Mouse (Mus musculus): Measurements from ENCODE around the gene Fgfr2. TPM values are rescaled to one million over a fixed set of nuclear protein-coding genes. Genes with fewer than 3 reads are reported as not detected.

Fgfr2 gene
- polyA plus RNA-seq, 1 experiment, result 0.17 TPM

DNA sequence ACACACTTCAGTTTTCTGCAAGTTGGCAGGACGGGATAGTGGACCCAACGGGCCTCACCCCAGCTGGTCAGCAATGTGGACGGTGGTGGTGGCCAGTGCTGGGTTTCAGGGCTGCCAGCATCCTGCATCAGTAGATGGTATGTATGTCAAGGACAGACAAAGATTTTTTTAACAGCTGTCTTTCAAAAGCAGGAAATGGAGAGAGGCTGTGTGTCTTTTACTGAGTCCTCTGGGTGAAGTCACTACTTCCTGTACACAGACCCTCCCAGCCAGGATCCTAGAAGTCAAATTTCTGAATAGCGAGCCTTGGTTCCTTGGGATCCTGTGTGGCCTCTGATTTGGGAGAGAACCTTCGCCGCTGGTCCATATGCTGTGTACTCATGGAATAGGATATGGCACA, 2832.0 kb downstream of the Fgfr2 start:
- TF ChIP-seq USF1 (IDR thresholded peaks at IDR 0.05; ENCODE audit: low read depth), result no peak
- no peak for TF ChIP-seq POLR2AphosphoS2 (IDR thresholded peaks at IDR 0.05; ENCODE audit: insufficient read length, low read depth)
- no peak for TF ChIP-seq E2F4 (IDR thresholded peaks at IDR 0.05; ENCODE audit: insufficient read depth)
- TF ChIP-seq REST (IDR thresholded peaks at IDR 0.05; ENCODE audit: insufficient read depth, insufficient read length), result no peak
- TF ChIP-seq CEBPB (IDR thresholded peaks at IDR 0.05; ENCODE audit: insufficient read depth, poor library complexity, severe bottlenecking), result no peak
- TF ChIP-seq MAX (IDR thresholded peaks at IDR 0.05; ENCODE audit: low read depth), result no peak
- TF ChIP-seq TCF12 (IDR thresholded peaks at IDR 0.05; ENCODE audit: insufficient read depth, poor library complexity, severe bottlenecking), result no peak
- no peak for TF ChIP-seq MYOG (IDR thresholded peaks at IDR 0.05; ENCODE audit: control insufficient read depth in 1 of 3, insufficient read depth in 1 of 3, insufficient read length in 2 of 3, low read depth in 2 of 3)
- no peak for TF ChIP-seq MYOD1 (IDR thresholded peaks at IDR 0.05; ENCODE audit: control insufficient read depth in 1 of 3, insufficient read length in 2 of 3, low read depth in 2 of 3)
- no peak for TF ChIP-seq POLR2A (IDR thresholded peaks at IDR 0.05; ENCODE audit: insufficient read length, low read depth)
- no peak for TF ChIP-seq SRF (IDR thresholded peaks at IDR 0.05; ENCODE audit: control insufficient read depth, insufficient read length, low read depth)
- TF ChIP-seq TCF3 (IDR thresholded peaks at IDR 0.05; ENCODE audit: insufficient read length, low read depth), result no peak
- Histone ChIP-seq H3K4me2 (ENCODE audit: low read depth) (no peak overlapping the region), H3K79me2 (ENCODE audit: control insufficient read depth, insufficient read depth) (no peaks in the 10 kb centered on the region), H3K27me3 (ENCODE audit: control insufficient read depth, insufficient read depth, insufficient read length) (peaks cover 30% of the 10 kb centered on the region), H3ac (ENCODE audit: control insufficient read depth, insufficient read length) (no peak overlapping the region), H3K36me3 (ENCODE audit: control insufficient read depth, insufficient read depth) (no peaks in the 10 kb centered on the region), H3K4me3 (no peak overlapping the region)

GRCm38 (mm10) chr7:130289428-130289790, 2833.7 kb downstream of the Fgfr2 start:
- H3K4me3 ChIP-seq, result no peak overlapping the region
- no peak for TF ChIP-seq MYOG (IDR thresholded peaks at IDR 0.05; ENCODE audit: control insufficient read depth in 1 of 3, insufficient read depth in 1 of 3, insufficient read length in 2 of 3, low read depth in 2 of 3)
- TF ChIP-seq CEBPB (IDR thresholded peaks at IDR 0.05; ENCODE audit: insufficient read depth, poor library complexity, severe bottlenecking), result no peak
- no peak for TF ChIP-seq POLR2A (IDR thresholded peaks at IDR 0.05; ENCODE audit: insufficient read length, low read depth)
- no peak for TF ChIP-seq TCF12 (IDR thresholded peaks at IDR 0.05; ENCODE audit: insufficient read depth, poor library complexity, severe bottlenecking)
- TF ChIP-seq TCF3 (IDR thresholded peaks at IDR 0.05; ENCODE audit: insufficient read length, low read depth), result no peak
- TF ChIP-seq E2F4 (IDR thresholded peaks at IDR 0.05; ENCODE audit: insufficient read depth), result no peak
- TF ChIP-seq POLR2AphosphoS2 (IDR thresholded peaks at IDR 0.05; ENCODE audit: insufficient read length, low read depth), result no peak
- TF ChIP-seq USF1 (IDR thresholded peaks at IDR 0.05; ENCODE audit: low read depth), result no peak
- no peak for TF ChIP-seq MYOD1 (IDR thresholded peaks at IDR 0.05; ENCODE audit: control insufficient read depth in 1 of 3, insufficient read length in 2 of 3, low read depth in 2 of 3)
- TF ChIP-seq MAX (IDR thresholded peaks at IDR 0.05; ENCODE audit: low read depth), result no peak
- no peak for TF ChIP-seq REST (IDR thresholded peaks at IDR 0.05; ENCODE audit: insufficient read depth, insufficient read length)
- TF ChIP-seq SRF (IDR thresholded peaks at IDR 0.05; ENCODE audit: control insufficient read depth, insufficient read length, low read depth), result no peak
- H3K79me2 ChIP-seq (ENCODE audit: control insufficient read depth, insufficient read depth), result no peaks in the 10 kb centered on the region
- H3K4me2 ChIP-seq (ENCODE audit: low read depth), result no peak overlapping the region
- no peaks in the 10 kb centered on the region for H3K36me3 ChIP-seq (ENCODE audit: control insufficient read depth, insufficient read depth)
- peaks cover 32% of the 10 kb centered on the region for H3K27me3 ChIP-seq (ENCODE audit: control insufficient read depth, insufficient read depth, insufficient read length)
- H3ac ChIP-seq (ENCODE audit: control insufficient read depth, insufficient read length), result no peak overlapping the region

DNA sequence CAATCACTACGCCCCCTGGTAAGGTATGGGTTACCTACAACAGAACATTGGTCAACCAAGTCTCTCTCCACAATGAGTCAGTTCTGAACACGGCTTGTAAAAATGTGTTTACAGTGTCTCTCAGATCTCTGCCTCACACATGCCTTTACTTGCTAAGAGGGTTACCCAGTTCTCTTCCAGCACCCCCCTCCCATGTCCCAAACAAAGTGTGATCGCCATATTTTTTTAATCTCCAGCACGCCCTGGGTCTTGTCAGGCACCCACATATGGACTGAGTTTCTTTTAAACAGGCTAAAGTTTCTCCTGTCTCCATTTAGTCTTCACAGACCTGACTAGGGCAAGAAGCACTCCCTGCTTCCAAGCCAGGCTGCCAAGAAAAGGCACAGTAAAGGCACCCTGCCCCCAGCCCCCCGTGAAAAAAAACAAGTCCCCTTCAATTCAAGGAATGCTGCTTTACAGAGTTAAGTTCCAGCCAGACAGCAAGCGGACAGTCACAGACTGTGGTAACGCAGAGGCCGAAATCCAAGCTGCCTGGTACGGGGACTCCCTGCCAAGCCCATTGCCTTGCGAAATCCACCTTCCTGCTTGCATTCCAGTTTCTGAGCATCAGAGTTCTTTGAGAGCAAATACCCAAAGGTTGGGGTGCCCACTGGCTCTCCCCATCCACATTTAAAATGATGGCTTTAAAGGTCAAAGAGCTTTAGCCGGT, 2834.3 kb downstream of the Fgfr2 start:
- H3ac ChIP-seq (ENCODE audit: control insufficient read depth, insufficient read length), result no peak overlapping the region
- no peak overlapping the region for H3K4me2 ChIP-seq (ENCODE audit: low read depth)
- peaks cover 37% of the 10 kb centered on the region for H3K27me3 ChIP-seq (ENCODE audit: control insufficient read depth, insufficient read depth, insufficient read length)
- TF ChIP-seq SRF (IDR thresholded peaks at IDR 0.05; ENCODE audit: control insufficient read depth, insufficient read length, low read depth) (no peak), POLR2AphosphoS2 (IDR thresholded peaks at IDR 0.05; ENCODE audit: insufficient read length, low read depth) (no peak), E2F4 (IDR thresholded peaks at IDR 0.05; ENCODE audit: insufficient read depth) (no peak), CEBPB (IDR thresholded peaks at IDR 0.05; ENCODE audit: insufficient read depth, poor library complexity, severe bottlenecking) (no peak), MAX (IDR thresholded peaks at IDR 0.05; ENCODE audit: low read depth) (no peak), MYOD1 (IDR thresholded peaks at IDR 0.05; ENCODE audit: control insufficient read depth in 1 of 3, insufficient read length in 2 of 3, low read depth in 2 of 3) (no peak), POLR2A (IDR thresholded peaks at IDR 0.05; ENCODE audit: insufficient read length, low read depth) (no peak), MYOG (IDR thresholded peaks at IDR 0.05; ENCODE audit: control insufficient read depth in 1 of 3, insufficient read depth in 1 of 3, insufficient read length in 2 of 3, low read depth in 2 of 3) (no peak), REST (IDR thresholded peaks at IDR 0.05; ENCODE audit: insufficient read depth, insufficient read length) (no peak), USF1 (IDR thresholded peaks at IDR 0.05; ENCODE audit: low read depth) (no peak), TCF3 (IDR thresholded peaks at IDR 0.05; ENCODE audit: insufficient read length, low read depth) (no peak), TCF12 (IDR thresholded peaks at IDR 0.05; ENCODE audit: insufficient read depth, poor library complexity, severe bottlenecking) (no peak)
- H3K79me2 ChIP-seq (ENCODE audit: control insufficient read depth, insufficient read depth), result no peaks in the 10 kb centered on the region
- no peak overlapping the region for H3K4me3 ChIP-seq
- H3K36me3 ChIP-seq (ENCODE audit: control insufficient read depth, insufficient read depth), result no peaks in the 10 kb centered on the region

DNA sequence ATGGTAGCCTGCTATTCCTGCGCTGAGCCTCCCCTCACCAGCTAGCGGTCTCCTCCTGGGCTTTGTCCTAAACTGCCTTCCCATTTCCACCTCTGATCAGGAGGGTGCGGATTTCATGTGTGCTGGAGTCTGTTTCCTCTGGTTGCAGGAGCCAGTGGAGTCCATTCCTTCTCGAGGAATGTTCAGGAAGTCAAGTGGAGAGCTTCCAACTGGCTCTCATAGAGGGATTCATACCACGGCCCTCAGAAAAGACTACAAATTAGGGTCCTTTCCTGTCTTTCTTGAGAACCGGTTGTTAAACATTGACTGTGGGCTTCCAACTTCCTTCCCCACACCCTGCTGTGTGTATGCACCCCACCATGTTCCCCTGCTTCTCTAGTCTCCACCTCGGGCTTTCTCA, 2834.9 kb downstream of the Fgfr2 start:
- H3K36me3 ChIP-seq (ENCODE audit: control insufficient read depth, insufficient read depth), result no peaks in the 10 kb centered on the region
- H3K79me2 ChIP-seq (ENCODE audit: control insufficient read depth, insufficient read depth), result no peaks in the 10 kb centered on the region
- no peak overlapping the region for H3K4me2 ChIP-seq (ENCODE audit: low read depth)
- TF ChIP-seq REST (IDR thresholded peaks at IDR 0.05; ENCODE audit: insufficient read depth, insufficient read length) (no peak), MYOG (IDR thresholded peaks at IDR 0.05; ENCODE audit: control insufficient read depth in 1 of 3, insufficient read depth in 1 of 3, insufficient read length in 2 of 3, low read depth in 2 of 3) (no peak), POLR2A (IDR thresholded peaks at IDR 0.05; ENCODE audit: insufficient read length, low read depth) (no peak), MYOD1 (IDR thresholded peaks at IDR 0.05; ENCODE audit: control insufficient read depth in 1 of 3, insufficient read length in 2 of 3, low read depth in 2 of 3) (no peak), TCF3 (IDR thresholded peaks at IDR 0.05; ENCODE audit: insufficient read length, low read depth) (no peak), E2F4 (IDR thresholded peaks at IDR 0.05; ENCODE audit: insufficient read depth) (no peak), CEBPB (IDR thresholded peaks at IDR 0.05; ENCODE audit: insufficient read depth, poor library complexity, severe bottlenecking) (no peak), SRF (IDR thresholded peaks at IDR 0.05; ENCODE audit: control insufficient read depth, insufficient read length, low read depth) (no peak), TCF12 (IDR thresholded peaks at IDR 0.05; ENCODE audit: insufficient read depth, poor library complexity, severe bottlenecking) (no peak), POLR2AphosphoS2 (IDR thresholded peaks at IDR 0.05; ENCODE audit: insufficient read length, low read depth) (no peak), USF1 (IDR thresholded peaks at IDR 0.05; ENCODE audit: low read depth) (no peak)
- no peak overlapping the region for H3ac ChIP-seq (ENCODE audit: control insufficient read depth, insufficient read length)
- H3K27me3 ChIP-seq (ENCODE audit: control insufficient read depth, insufficient read depth, insufficient read length), result peaks cover 38% of the 10 kb centered on the region
- no peak overlapping the region for H3K4me3 ChIP-seq
